Comparison of ENCODE assay signal across 7 mouse cellular contexts in the genomic region with DNA sequence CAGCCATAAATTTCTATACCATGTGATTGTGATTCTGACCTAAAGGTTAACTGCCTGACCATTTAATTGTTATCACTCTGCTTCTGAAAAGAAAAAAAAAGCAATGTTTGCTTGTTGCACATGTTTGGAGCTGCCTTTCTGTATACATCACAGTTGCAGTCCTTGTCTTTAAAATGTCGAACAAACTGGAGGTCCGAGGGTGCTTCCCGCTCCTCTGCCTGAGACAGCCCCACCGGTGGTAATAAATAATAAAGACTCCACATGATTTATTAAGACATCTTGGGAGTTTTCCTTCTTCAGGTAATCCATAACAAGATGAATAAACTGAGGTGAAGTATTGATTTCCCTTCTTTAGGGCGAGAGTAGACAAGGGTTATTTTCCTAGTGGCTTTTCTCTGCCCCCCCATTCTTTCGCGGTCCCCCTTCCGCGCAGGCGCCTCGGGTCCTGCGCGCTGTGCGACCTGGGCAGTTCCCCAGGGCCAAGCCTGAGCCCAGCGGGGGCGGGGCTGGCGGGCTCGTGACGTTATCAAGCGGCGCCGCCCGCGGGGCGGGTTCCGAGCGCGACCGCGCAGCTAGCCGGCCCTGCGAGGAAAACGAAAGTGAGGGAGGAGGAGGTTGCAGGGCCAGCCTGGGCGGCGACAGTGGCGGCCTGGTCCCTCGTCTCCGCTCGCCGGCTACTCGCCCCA. TPM values are rescaled to one million over a fixed set of nuclear protein-coding genes. Genes with fewer than 3 reads are reported as not detected.
A peak's percentile ranks its signal among the peaks of the same experiment; 100 is the strongest.
DNase-seq lines count a peak whose midpoint lies in the region; ATAC-seq lines count a peak whose summit lies in the region.

Gene Cmtr1 (plus strand): TSS at position 520 of the 686 bp plus-strand sequence.

- peaks cover 4% of the 10 kb centered on the region; the same call in 1 of the 2 replicates for H3K4me1 ChIP-seq in intestine, embryonic 16.5 days (ENCODE audit: control insufficient read depth, insufficient read depth, low read length)
- H3K4me1 ChIP-seq in midbrain, embryonic 11.5 days (ENCODE audit: control insufficient read depth, insufficient read depth, low read length) = peaks cover 7% of the 10 kb centered on the region; the same call in 1 of the 2 replicates

- H3K36me3 ChIP-seq in intestine, embryonic 16.5 days (ENCODE audit: control insufficient read depth, insufficient read depth, low read length) = 0 out of 2 replicates have a peak, but pooled peaks cover 3% of the 10 kb centered on the region
- H3K36me3 ChIP-seq in midbrain, embryonic 11.5 days (ENCODE audit: control insufficient read depth, insufficient read depth, low read length) = peaks cover 6% of the 10 kb centered on the region; the same call in 1 of the 2 replicates

- peak; percentile 99 for DNase-seq in adrenal gland, adult 2 months
- peak; percentile 92 for DNase-seq in embryo, embryonic 11.5 days (ENCODE audit: low read depth, low spot score)
- peak; percentile 96 to 98 for DNase-seq in gastrocnemius, postnatal 4 days (ENCODE audit: low spot score in 2 of 2)
- peak; percentile 96 to 97 for DNase-seq in left cerebral cortex, postnatal 36 days (ENCODE audit: low spot score in 2 of 2)
- peak; percentile 99 for DNase-seq in midbrain, embryonic 11.5 days (ENCODE audit: low spot score, missing footprints)
- DNase-seq in skeletal muscle tissue, adult 2 months (ENCODE audit: low read depth, low spot score) = peak; percentile 91

- no peaks in the 10 kb centered on the region for H3K27me3 ChIP-seq in intestine, embryonic 16.5 days (replicated peaks; ENCODE audit: control insufficient read depth, insufficient read depth, low read length)
- no peaks in the 10 kb centered on the region for H3K27me3 ChIP-seq in midbrain, embryonic 11.5 days (ENCODE audit: control insufficient read depth, insufficient read depth, low read length)

- peak; percentile 99 for ATAC-seq in intestine, embryonic 16.5 days
- ATAC-seq in midbrain, embryonic 11.5 days (ENCODE audit: low FRiP score) = peak; percentile 97

- peak within 1 kb of the TSS; percentile 88 for H3K4me2 ChIP-seq in intestine, embryonic 16.5 days (ENCODE audit: low read depth, low read length)
- peak within 1 kb of the TSS; percentile 95 for H3K4me2 ChIP-seq in midbrain, embryonic 11.5 days

- peak within 1 kb of the TSS; percentile 94 for H3K27ac ChIP-seq in intestine, embryonic 16.5 days (ENCODE audit: low read length)
- peak within 1 kb of the TSS; percentile 86 for H3K27ac ChIP-seq in midbrain, embryonic 11.5 days (ENCODE audit: low read depth, low read length)

- H3K9ac ChIP-seq in intestine, embryonic 16.5 days (ENCODE audit: low read depth, low read length) = peak within 1 kb of the TSS; percentile 97
- peak within 1 kb of the TSS; percentile 98 for H3K9ac ChIP-seq in midbrain, embryonic 11.5 days (ENCODE audit: low read length)

- no peaks in the 10 kb centered on the region for H3K9me3 ChIP-seq in intestine, embryonic 16.5 days (ENCODE audit: control insufficient read depth, low read length)
- H3K9me3 ChIP-seq in midbrain, embryonic 11.5 days (ENCODE audit: control insufficient read depth, low read length) = no peaks in the 10 kb centered on the region

- under 1% methylated on average over 41 of the region's 41 CpGs for WGBS in intestine, embryonic 16.5 days
- WGBS in midbrain, embryonic 11.5 days = 1% methylated on average over 40 of the region's 41 CpGs

- peak within 1 kb of the TSS; percentile 98 for H3K4me3 ChIP-seq in intestine, embryonic 16.5 days (ENCODE audit: low read length)
- H3K4me3 ChIP-seq in midbrain, embryonic 11.5 days (ENCODE audit: low read depth, low read length) = peak within 1 kb of the TSS; percentile 93

- intact Hi-C loops in left cerebral cortex, postnatal 36 days (cut with DNase I) = no loop called here

RNA-seq across cellular contexts. Expression of gene Cmtr1, which starts in this region (rescaled TPM):
- total RNA-seq in adrenal gland, adult 2 months (2021) = 10 to 100 TPM; 82.5 to 89.1 TPM
- polyA plus RNA-seq in adrenal gland, adult 2 months (2012; rRNA removed) = 18.5 and 24.8 TPM in 2 replicates
- 10 to 100 TPM; 52.0 to 56.4 TPM for total RNA-seq in gastrocnemius, postnatal 4 days (2021)
- 85.9 and 92.7 TPM in 2 replicates for polyA plus RNA-seq in intestine, embryonic 16.5 days (2015; fragmentation: Nextera tagmentation; extraction: Ambion mirVana)
- 100 to 1,000 TPM; 112 to 125 TPM for total RNA-seq in left cerebral cortex, postnatal 36 days (2021)
- polyA plus RNA-seq in midbrain, embryonic 11.5 days (2014; fragmentation: Nextera tagmentation; extraction: Ambion mirVana) = 144 and 150 TPM in 2 replicates

Comparison
In these comparisons a context has a peak if more than half of its experiments do, and no peak if none do; other contexts are left out.
1. Peak in every context shown above with its lines: DNase-seq, ATAC-seq, H3K4me3 ChIP-seq and H3K27ac ChIP-seq.